Mouse (Mus musculus): ENCODE results near the gene Hs3st3a1.

Gene Hs3st3a1

GRCm38 (mm10) chr11:64489587-64490433, 54.7 kb downstream of the Hs3st3a1 start:
- no peak for DNase-seq (ENCODE audit: low read depth, low spot score)

GRCm38 (mm10) chr11:64494448-64494847, 59.3 kb downstream of the Hs3st3a1 start:
- no peak for DNase-seq (ENCODE audit: low read depth, low spot score)

DNA sequence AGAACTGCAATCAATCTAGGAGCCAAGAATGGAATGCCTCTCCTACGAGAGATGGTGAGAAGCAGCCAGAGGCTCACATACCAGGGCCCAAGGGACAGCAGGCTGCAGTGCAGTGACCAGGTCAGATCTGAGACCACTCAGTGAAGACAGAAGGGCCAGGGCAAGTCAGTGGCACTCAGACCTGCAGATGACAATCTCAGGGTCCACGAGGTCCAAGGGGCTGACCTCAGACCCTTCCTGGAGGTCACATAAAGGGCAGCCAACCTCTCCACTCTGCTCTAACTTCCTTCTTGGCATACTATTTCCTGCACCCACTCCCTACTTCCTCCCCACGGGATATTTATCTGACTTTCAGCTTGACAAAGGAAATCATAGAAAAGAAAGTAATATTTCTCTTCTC, 60.8 kb downstream of the Hs3st3a1 start:
- DNase-seq (ENCODE audit: low read depth, low spot score) = no peak

DNA sequence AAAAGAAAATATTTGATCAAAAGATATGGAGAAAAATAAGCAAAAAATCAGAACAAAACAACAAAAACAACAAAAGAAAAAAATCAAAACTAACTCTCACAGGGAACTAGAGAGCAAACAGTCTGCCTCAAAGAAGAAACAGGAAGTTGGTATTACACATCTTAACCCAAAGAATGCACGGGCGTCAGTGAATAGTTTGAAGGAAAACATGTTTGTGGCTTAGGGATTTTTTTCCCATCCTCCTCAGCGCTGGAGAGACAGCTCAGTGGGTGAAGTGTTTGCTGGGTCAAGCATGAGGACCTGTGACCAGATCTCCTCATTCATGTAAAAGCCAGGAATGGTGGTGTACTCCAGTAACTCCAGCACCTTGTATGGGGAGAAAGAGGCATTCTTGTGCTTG, 61.5 kb downstream of the Hs3st3a1 start:
- no peak for DNase-seq (ENCODE audit: low read depth, low spot score)

DNA sequence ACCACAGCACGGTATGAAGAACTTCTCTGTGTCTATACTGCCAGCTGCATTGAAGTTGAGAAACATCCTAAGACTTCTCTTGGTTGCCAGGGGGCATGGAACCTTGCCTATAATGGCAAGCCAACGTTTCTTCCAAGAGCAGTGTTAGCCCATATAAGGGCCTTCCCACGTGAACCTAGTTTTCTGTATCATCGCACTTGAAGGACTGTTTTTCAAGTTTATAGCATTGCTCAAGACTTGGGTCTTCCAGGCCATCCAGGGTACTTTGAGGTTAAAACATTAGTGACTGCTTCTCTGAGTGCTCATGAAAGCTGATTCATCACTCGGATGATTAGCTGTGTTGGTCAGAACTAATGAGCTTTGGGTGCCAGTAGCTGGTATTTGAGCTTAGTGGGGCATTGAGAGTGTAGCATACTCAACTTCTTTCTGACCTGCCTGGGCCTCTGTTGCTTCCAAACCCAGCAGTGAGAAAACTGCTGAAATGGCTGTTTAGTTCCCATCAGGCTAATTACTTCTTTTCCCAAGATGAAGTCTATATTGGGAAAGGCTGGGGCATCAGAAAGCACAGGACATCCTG, 65.5 kb downstream of the Hs3st3a1 start:
- no peak for DNase-seq (ENCODE audit: low read depth, low spot score)

DNA sequence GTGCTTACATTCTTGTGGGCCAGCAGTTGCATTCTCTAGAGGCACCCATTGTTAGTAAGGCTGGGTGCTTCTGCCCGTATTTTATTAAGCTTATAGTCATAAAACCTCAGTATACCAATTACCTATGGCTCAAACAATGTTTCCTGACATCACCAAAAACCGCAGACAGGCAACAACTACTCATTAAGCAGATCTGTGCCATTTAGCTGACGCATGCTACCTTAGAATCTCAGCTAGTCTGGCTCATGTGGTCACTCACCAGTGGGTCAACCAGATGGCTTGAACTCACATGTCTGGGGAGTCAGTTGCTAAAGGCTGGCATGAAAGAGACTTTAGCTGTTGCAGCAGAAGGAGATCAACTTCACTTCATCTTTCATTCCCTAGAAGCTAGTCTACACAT, 67.9 kb downstream of the Hs3st3a1 start:
- no peak for DNase-seq (ENCODE audit: low read depth, low spot score)

DNA sequence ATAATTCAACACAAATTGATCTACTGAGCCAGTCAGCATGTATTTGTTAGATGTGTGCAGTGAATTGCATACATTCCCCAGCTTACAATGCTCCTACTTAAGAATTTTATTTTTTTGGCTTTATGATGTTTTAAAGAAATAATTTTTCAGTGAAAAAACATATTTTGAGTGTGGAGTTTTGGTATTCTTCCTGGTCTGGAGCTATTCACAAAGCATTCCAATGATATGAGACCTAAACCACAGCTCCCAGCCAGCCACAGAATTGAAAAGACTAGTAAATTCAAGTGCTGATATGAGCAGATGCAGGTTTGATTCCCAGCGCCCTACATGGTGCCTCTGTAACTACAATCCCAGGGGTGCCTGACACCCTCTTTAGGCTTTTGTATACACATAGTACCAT, 70.8 kb downstream of the Hs3st3a1 start:
- DNase-seq (ENCODE audit: low read depth, low spot score) = no peak

- no peak for DNase-seq (ENCODE audit: low read depth, low spot score)
Observed at GRCm38 (mm10) chr11:64507024-64507423, 71.9 kb downstream of the Hs3st3a1 start.

DNA sequence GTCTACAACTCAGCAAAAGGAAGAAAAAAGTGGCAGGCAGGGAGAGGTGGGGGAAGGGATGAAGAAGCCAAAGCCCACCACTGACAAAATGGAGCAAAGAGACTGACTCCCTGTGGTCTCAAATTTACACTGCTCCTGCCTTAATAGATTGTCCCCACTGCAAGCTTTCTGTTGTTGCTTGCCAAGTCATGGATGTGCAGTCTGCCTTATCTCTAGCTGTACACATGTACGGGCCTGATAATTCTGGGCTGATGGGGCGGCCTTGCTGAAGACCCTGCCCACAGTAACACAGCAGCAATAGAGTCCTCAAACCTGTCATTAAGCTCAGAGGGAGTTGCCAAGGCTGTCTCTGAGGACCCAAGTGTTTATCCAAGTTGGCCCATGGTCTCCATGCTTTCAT, 74.0 kb downstream of the Hs3st3a1 start:
- no peak for DNase-seq (ENCODE audit: low read depth, low spot score)

DNA sequence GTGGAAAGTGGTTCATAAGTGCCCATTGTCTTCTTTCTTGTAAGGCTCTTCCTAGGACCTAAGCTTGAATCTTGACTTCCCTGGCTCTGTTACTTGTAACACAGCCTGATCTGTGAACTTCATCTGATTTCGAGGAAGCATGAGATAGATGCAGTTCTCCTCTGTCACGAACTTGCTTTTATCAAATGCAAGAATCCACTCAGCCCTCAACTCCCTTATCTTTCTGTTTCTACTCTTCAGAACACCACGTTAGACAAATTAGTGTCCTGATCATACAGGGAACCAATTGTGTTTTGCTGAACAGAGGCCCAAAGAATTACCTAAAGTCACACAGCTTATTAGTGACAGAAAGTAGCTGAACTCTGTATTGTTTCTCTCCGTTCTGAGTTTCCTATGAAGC, 77.2 kb downstream of the Hs3st3a1 start:
- DNase-seq (ENCODE audit: low read depth, low spot score) = no peak

GRCm38 (mm10) chr11:64513419-64513818, 78.3 kb downstream of the Hs3st3a1 start:
- no peak for DNase-seq (ENCODE audit: low read depth, low spot score)

- DNase-seq (ENCODE audit: low read depth, low spot score) = no peak
Observed at GRCm38 (mm10) chr11:64516712-64517589, 81.8 kb downstream of the Hs3st3a1 start.

DNA sequence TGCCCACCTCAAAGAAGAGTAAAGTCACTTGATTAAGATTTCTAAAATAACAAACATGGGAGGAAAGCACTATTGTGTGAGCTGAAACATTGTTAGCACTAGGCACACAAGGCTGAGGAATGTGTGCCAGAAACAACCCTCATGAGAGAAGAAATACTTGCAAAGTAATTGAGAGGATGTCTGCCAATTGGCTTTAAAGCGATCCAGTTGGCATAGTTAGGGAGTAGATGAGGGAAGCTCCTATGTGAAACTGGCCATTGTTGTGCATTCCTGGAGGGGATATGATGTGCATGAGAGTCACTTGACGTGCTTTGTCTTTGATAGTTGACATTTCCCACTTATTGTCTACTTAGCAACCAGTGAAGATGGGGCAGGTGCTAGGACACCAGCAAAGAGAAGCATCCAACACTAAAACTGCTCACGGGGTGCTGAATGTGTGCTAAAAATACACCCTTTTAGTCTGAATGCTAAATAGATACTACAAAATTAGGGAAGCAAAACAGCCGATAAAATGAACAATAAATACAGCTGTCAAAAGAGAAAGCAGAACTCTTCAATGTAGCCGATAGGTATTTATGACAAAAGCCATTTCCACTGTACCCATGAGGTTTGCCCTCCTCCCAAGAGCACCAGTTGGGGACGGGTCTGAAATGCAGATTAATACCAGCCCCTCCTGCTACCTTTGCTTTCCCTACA, 83.2 kb downstream of the Hs3st3a1 start:
- DNase-seq (ENCODE audit: low read depth, low spot score) = no peak

- no peak for DNase-seq (ENCODE audit: low read depth, low spot score)
Observed at GRCm38 (mm10) chr11:64523993-64524570, 89.0 kb downstream of the Hs3st3a1 start.

- DNase-seq (ENCODE audit: low read depth, low spot score) = no peak
Observed at GRCm38 (mm10) chr11:64537230-64537629, 102.1 kb downstream of the Hs3st3a1 start.

DNA sequence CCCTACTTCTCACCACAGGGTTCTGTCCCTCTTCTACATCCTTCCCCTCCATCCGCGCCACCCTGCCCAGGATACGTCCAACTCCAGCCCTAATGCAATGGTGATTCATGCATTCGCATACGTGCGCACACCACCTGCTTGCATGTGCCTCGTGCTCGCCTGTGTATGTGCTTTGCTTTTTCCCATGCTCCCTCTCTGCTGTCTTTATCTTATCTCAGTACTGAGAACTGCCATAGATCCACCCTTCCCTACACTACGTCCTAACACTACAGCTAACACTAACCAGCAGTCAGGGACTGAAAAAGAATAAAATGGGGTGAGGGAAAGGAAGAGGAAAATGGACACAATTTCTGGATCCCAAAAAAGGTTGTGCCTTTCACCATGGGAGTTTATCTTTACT, 106.7 kb downstream of the Hs3st3a1 start:
- DNase-seq (ENCODE audit: low read depth, low spot score) = no peak

DNA sequence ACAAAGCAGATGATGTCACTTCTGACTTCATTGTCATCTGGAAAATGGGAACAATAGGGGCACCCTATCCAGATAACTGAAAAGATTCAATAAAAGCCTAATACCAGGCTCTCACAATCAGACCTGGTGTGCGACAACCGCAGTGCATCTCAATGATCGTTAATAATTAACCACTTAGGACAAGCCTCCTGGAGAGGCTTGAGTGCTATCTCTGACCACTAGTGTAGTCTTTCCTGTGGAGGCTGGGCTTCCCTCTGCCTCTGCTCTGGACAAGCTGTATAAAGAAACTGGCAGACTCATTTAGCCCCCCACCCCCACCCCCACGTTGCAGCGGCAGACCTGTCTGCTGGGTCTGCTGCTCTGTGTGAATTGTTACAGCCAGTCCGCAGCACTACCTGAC, 107.2 kb downstream of the Hs3st3a1 start:
- DNase-seq (ENCODE audit: low read depth, low spot score) = no peak

DNA sequence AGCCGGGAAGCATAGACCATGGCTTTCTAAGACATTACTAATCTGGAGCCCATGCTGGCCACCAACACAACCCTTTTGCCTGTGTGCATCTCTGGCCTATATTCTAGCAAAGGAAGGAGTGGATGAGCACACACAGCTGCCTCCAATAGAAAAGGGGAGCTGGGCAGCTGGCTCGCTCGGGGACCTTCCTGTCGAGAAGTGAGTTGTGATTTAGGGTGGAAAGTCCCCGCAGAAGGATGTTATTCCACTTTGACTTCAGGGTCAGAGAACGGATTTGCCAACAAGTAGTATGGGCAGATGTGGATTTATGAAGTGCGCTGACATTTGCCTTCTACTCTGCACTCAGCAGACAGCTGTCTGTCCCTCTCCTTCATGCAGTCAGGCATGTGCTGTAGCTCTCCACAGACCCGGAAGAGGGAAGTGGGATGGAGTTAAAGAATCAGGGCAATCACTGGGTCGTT, 108.1 kb downstream of the Hs3st3a1 start:
- DNase-seq (ENCODE audit: low read depth, low spot score) = no peak

GRCm38 (mm10) chr11:64544236-64544635, 109.1 kb downstream of the Hs3st3a1 start:
- DNase-seq (ENCODE audit: low read depth, low spot score) = no peak

DNA sequence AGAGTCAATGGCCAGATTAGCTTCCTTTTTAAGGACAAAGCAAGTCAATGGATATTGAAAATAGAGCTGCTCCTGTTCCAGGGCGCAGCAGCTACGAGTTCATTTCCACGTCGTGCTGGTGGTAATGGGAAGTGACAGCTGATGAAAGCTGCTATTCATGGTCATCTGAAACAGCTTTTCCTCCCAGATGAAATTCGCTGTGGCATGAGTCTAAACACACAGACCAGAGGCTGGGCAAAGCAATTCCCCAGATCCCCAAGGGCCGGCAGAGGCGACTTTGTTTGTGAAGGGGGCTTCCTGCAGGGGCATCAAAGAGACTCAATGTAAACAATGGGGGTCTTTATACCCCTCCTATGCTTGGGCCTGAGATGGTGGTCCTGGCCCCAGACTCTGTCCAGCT, 114.2 kb downstream of the Hs3st3a1 start:
- no peak for DNase-seq (ENCODE audit: low read depth, low spot score)

- DNase-seq (ENCODE audit: low read depth, low spot score) = no peak
Observed at GRCm38 (mm10) chr11:64549955-64550354, 114.8 kb downstream of the Hs3st3a1 start.

Measured in A20 (cell line).